Mouse (Mus musculus) skeletal muscle tissue, adult 2 months (tissue): ENCODE measurements around the gene Fbxo3.
"Not testable (repeated sequence)": the region's sequence is repeated elsewhere in the genome, so short reads cannot be mapped to it uniquely, and the experiment has no call there.

Source experiments
- DNase-seq: peaks from one replicate; pipeline ENCODE4 v3.0.0-alpha.2; 2012; ENCODE audit warnings: low read depth, low spot score

Fbxo3 gene

DNA sequence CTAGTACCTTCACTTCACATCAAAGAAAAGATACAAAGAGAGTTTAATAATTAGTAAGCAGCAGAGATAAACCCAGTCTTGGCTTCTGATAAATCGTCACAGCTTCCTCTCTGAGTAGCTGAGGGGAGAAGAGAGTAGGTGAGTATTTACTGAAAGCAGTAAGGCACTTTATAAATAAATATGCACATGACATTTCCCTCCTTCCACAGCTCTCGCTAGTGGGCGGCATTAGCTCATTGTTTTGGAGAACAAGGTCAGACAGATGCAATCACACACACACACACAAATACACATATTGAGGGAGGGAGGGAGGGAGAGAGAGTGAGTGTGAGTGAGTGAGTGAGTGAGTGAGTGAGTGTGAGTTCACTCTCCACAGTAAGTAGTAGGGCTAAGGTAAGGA, 8.8 kb downstream of the Fbxo3 start:
- no peak for DNase-seq

DNA sequence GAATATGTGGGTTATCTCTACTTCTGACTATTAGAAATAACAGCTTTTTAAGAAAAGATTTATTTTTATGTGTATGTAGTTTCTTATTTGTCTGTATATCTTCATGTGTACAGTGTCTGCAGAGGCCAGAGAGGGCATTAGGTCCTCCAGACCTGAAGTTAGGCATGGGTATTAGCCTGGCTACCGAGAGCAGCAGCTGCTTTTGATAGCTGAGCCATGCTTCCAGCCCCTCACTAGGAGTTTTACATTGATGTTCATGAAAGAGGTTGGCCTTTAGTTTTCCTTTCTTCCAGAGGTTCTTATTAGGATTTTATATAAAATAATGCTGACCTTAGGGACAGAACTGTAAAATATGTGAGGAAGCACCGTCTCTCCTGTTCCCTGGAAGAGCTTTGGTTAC, 10.7 kb downstream of the Fbxo3 start:
- DNase-seq, result no peak

DNA sequence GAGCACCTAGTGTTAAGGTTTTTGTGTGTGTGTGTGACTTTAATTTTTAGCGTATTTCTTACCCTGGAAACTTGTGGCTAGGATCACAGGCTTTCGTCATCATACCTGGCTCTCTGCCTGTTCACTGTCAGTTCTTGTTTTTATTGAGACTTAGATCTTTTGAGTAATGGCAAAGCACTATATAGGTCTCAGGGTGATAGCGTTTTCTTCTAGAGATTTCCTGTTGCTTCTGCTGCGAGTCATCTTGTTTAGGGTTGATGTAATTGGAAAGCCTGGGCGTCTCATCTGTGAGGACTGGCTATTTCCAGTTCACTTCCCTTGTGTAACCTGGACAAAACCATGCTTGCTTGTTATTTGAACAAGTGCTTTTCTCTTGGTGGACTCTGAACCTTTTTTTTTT, 14.1 kb downstream of the Fbxo3 start:
- no peak for DNase-seq

DNA sequence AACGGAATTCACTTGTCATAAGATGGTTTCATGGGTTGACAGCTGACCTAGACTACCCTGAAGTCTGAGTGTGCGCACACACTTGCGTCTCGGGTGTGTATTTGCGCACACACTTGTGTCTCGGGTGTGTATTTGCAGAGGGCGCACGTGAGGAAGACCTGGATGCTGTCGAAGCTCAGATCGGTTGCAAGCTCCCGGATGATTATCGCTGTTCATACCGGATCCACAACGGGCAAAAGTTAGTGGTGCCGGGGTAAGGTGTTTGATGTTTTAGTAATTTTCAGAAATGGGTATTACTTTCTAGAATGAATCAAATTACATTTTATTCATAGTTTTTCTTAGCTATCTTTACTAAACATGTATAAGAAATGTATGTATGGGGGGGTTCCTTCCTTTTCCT, 15.2 kb downstream of the Fbxo3 start:
- no peak for DNase-seq

- DNase-seq, result peak; percentile 63
Measured at GRCm38 (mm10) chr2:104043624-104044478, 16.3 kb downstream of the Fbxo3 start.

DNA sequence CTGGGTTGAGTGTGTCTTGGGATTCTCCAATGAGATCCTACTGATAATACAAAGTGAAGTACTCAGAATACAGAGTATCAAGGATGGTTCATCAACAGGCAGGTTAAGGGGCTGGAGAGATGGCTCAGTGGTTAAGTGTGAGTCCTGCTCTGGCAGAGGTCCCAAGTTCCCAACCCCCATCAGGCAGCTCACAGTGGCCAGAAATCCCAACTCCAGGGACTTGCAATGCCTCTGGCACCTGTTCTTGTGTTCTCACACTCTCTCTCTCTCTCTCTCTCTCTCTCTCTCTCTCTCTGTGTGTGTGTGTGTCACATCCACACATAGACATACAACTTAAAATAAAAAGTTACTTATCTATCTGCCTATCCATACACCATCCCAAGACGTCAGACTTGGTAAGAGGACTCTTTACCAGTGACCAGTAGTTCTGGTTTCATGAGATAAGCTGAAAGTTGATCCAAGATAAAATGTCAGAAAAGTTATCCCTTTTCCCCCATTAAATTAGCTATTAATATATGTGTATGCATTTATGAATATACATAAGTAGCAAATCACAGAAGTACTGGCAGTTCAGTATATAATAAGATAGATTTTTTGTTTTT, 17.1 kb downstream of the Fbxo3 start:
- peak; percentile 59 for DNase-seq

DNA sequence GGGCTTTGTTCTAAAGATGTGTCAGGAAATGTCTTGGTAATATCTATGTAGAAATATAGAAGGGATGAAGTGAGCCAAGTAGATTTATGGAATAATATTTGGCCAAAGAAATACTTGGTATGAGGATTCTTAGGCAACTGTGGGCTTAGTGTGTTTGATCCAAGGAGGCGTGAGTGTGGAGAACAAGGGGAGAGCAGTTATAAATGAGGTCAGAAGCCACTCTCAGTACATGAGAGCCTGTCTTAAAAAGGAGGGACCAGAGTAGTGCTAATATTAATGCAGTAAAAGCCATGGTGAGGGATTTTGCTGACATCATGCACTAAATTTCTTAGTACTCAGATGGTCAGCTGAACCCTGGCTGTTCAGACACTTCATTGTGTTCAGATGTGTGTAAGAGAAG, 30.9 kb downstream of the Fbxo3 start:
- DNase-seq, result no peak

- DNase-seq, result no peak
Measured at GRCm38 (mm10) chr2:104058954-104059353, 31.4 kb downstream of the Fbxo3 start.

GRCm38 (mm10) chr2:104059786-104060185, 32.3 kb downstream of the Fbxo3 start:
- DNase-seq, result no peak

- DNase-seq, result no peak
Measured at GRCm38 (mm10) chr2:104060996-104061395, 33.5 kb downstream of the Fbxo3 start.

GRCm38 (mm10) chr2:104062665-104063064, 35.1 kb downstream of the Fbxo3 start:
- DNase-seq, result no peak

DNA sequence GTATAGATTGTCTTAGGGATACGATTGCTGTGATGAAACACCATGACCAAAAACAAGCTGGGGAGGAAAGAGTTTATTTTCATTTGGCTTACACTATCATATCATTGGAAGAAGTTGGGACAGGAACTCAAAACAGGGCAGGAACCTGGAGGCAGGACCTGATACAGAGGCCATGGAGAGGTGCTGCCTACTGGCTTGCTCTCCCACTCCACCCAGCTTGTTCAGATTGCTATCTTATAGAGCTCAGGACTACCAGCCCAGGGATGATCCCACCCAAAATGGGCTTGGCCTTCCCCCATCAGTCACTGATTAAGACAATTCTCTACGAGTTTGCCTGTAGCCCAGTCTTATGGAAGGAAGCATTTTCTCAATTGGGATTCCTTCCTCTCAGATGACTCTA, 36.6 kb downstream of the Fbxo3 start:
- no peak for DNase-seq

GRCm38 (mm10) chr2:104065526-104065925, 38.0 kb downstream of the Fbxo3 start, which contains the start of gene Gm10912:
Gm10912 (plus strand) TSS chr2:104065826.
- not testable (repeated sequence) for DNase-seq

DNA sequence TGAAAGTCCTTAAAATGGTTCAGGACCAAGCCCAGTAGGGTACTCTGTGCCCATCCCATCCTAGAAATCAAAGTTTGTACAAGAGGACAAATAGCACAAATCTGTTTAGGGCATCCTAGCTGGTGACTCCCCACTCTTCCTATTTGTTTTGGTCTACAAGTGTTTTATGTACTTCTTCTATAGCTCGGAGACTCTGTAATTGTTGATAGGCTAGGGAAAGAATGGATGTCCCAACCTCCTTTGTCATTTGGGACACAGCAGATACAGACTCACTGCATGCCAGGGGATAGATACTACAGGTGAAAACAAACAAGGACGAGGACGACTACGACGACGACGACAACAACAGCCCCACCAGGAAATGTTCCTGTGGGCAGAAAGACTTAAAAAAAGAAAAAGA, 40.9 kb downstream of the Fbxo3 start, which contains the start of gene Gm10799:
Gm10799 (minus strand) TSS at position 101 of the 400 bp plus-strand sequence.
- DNase-seq, result not testable (repeated sequence)

- DNase-seq, result peak; percentile 25
Measured at GRCm38 (mm10) chr2:104069704-104070185, 42.2 kb downstream of the Fbxo3 start, which contains the start of gene Cd59b. Cd59b (plus strand) TSS chr2:104069849.

DNA sequence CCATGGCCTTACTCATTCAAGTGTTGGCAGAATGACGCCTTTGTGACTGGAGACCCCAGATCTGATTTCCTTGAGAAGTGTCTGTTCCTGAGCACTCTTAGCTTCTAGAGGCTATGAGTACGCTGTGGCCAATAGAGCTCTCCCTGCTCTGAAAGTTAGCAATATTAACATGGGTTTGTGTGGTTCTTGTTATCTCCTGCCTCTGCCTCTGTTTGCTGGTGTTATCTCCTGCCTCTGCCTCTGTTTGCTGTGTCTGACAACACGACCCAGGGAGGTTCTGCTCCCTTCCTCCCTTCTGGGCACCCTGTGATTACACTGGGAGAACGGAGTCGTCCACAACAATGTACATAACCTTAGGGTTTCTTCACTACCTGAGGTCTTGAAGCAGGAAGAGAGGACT, 50.8 kb downstream of the Fbxo3 start:
- not testable (repeated sequence) for DNase-seq

DNA sequence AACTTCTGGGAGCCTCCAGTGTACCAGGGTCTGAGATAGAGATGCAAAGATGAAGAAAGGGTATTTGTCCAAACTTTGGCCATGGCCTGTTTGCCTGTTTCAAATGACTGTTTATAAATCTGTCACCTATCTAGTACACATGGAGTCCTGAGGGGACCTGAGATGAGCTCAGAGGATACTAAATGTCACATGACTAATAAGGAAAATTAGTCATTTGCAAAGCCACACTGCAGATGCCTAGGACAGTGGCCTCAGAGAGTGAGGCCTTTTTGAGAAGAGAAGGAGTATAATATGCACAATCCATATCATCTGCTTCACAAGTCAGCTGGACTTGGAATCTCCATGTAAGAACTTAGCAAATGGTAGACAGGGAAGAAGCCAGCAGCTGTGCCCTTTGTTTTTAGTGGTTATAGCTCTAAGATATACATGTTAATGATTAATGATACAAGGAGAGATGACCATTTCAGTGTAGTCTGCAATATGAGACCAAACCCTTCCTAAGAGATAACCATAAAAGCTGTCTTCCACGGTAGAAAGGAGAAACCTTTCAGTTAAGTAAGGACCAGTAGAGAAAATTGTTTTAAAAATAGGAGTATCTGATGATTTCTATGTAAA, 54.0 kb downstream of the Fbxo3 start:
- not testable (repeated sequence) for DNase-seq

DNA sequence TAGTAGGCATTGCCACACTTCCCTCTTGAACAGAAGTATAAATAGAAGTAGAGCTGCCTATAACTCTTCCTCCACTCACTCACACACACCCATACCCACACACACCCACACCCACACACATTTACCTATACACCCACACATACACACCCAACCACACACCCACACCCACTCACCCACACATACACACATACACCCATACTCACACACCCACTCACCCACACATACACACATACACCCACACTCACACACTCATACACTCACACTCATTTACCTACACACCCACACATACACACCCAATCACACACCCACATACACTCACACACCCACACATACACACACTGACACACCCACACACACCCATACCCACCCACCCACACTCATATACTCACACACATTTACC, 55.0 kb downstream of the Fbxo3 start:
- no peak for DNase-seq

DNA sequence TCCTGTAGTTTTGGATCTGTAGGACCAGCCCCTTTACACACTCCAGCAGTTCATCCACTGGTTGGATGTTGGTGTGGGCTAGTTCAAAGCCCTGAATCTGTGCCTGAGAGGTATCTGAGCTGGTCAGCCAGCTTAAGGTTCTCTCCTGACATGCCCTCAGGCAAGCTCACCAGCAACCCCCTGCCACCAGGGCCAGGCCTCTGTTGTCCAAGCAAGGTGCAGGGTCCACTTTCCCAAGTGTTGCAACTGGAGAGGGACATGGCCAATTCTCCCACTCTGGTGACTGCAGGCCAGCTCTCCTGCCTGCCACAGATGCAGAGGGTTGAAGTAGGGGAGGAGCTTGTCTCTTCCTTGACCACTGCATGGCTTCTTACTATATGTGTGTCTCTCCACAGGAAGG, 56.5 kb downstream of the Fbxo3 start:
- not testable (repeated sequence) for DNase-seq

DNA sequence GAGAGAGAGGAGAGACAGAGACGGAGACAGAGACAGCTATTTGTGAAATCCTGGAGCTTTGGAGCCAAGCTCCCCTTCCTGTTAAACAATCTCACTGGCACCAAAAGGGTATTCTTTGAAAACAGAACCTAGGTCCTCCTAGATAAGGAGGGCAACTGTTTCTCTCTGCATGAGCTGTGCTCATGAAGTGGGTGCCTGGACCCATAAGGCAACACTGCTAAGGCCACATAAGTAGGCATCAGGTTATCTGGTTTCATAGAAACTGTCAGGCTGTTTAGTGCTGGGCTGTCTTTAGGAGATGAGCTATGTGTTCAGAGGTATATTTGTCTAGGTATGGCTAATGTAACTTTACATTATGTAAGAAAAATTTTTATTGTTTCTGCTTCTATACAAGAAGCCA, 60.0 kb downstream of the Fbxo3 start:
- not testable (repeated sequence) for DNase-seq

GRCm38 (mm10) chr2:104093305-104093704, 65.8 kb downstream of the Fbxo3 start:
- no peak for DNase-seq

GRCm38 (mm10) chr2:104095741-104096213, 68.3 kb downstream of the Fbxo3 start, which contains the start of gene Cd59a:
Cd59a (plus strand) TSS chr2:104095801.
- DNase-seq, result peak; percentile 48
